Mouse (Mus musculus) spleen, postnatal 36 days (tissue): Measurements from ENCODE around the gene Rrp15.
A peak's percentile ranks its signal among the peaks of the same experiment; 100 is the strongest.

Source experiments
- DNase-seq, 2 experiments: peaks; one replicate each; pipeline ENCODE4 v3.0.0; 2022; ENCODE audit warnings: low spot score in 2 of 2, mixed read lengths in 1 of 2

The Rrp15 gene

DNA sequence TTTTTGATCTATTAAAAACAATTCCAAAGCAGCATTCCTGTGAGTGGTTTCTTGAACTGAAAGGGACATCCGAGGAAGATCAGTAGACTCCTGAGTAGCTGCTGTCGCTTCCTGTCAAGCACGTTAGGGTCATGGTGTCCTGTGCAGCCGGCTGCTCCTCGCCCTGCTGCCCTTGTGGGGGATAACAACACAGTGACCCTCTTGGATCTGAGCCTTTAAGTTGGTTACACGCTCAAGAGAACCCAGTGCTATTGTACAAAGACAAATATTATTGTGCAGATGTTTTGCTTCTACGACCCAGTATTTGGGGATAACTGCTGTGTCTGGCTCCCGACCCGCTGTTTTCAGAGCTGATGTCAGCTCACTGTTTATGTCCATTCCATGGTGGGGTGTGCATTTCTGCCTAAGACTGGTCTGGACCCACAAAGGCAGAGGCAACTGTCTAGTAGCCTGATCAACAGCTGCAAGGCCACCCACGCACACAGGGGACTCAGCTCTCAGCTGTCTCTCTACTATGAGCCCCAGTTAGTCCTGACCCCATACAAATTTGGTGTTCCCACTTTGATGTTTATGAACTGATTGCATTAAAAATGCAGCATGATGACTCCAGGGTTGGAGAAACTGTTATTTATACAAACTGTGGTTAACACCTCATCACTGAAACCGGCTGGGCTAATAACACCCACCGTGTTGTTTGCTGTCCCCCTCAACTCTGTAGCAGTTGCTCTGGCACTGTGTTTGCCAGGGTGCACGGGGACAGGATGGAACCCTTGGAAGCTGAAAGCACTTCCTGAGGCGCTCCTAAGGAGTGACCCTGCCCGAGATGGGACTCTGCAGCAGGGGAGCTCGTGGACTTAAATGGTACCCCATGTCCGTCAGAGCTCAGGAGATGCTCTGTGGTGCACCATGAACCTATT is 33.9 kb downstream of the Rrp15 start:
- no peak for DNase-seq

DNA sequence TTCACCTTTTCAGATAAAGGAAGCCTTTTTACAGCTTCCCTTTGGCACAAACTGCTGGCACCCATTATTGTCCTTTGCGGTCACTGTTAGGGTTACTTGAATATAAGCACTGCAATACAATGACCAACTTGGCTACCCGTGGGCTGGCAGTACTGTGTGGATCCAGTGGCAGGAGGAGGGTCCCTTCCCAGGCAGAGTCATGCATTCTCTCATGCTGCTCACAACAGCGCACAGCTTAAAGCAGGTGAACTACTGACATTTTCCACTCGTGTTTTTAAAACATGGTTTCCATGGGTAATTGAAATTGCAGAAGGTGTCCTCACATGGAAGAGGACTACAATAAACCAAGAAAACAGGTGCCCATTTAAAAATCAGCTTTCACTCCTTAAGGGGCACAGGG is 34.9 kb downstream of the Rrp15 start:
- DNase-seq, result no peak

DNA sequence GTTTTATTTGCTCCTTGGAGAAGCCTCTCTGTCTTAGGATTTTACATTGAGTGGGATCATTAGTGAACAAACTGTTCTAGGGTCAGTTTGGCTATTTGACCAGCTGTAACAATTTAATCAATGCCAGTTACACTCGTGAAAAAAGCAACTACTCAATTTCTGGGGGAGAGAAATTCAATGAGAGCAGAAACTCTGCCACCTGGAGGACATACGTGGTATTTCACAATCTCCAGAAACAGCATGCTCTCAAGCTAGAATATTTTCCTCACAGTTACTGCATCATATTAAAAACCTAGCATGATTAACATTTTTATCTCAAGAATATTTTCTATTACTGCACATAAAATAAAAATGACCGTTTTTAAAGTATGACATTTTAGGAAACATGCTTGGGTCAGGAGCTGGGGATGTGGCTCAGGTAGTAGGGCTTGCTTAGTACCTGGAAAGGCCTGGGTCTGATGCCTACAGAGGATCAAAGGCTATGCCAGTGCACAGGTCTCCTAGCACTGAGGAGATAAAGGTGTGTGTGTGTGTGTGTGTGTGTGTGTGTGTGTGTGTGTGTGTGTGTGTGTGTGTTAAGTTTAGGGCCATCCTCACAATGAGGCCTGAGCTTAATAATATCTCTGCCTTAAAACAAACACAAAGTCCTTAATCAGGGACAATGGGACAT is 36.2 kb downstream of the Rrp15 start:
- DNase-seq, result no peak

DNA sequence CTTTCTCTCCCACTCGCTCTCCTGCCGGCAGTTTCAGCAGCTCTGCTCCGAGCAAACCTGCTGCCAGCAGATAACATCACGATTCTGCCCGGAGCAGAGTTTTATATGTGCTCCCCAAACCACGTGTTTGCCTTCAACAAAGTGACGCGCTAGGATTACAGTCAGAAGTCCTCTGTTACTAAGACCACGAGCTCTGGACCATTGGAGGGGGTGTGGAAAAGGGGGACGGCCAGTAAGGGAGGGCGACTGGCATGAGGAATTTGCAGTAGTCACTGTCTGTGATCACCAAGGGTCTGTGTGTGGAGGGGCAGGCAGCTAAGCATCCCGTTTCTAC is 43.3 kb downstream of the Rrp15 start, which contains the start of gene Tgfb2:
Tgfb2 (minus strand) TSS at position 75 of the 334 bp plus-strand sequence.
- no peak for DNase-seq

DNA sequence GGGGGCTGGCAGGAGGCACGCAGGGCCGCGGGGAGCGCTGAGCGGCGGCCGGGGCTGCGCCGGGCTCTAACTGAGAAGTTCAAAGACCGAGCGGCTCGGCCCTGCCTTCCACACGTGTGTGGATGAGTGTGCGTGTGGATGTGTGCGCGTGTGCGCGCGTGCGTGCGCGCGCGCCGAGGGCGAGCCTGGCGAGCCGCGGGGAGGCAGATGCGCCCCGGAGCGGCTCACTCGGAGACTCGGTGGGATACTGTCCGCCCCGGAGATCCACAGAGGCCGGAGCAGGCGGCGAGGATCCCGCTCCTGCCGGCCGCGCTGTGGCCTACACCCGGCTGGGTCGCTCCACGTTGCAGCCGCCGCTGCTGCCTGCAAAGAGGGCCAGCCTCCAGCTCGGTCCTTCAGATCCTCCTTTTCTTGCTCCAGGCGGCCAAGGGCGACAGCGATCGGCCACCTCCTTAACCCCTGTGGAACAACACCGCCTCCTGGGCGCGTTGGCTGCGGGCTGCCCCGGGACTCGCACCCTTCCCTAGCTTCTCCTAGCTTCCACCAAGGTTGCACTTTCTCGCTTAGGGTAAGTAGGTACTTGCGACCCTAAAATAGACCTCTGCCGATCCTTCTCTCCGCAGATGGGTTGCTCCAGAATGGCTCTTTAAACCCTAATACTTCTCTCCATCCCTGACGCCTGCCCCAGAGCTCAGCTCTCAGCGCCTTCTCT is 43.8 kb downstream of the Rrp15 start:
- no peak for DNase-seq

DNA sequence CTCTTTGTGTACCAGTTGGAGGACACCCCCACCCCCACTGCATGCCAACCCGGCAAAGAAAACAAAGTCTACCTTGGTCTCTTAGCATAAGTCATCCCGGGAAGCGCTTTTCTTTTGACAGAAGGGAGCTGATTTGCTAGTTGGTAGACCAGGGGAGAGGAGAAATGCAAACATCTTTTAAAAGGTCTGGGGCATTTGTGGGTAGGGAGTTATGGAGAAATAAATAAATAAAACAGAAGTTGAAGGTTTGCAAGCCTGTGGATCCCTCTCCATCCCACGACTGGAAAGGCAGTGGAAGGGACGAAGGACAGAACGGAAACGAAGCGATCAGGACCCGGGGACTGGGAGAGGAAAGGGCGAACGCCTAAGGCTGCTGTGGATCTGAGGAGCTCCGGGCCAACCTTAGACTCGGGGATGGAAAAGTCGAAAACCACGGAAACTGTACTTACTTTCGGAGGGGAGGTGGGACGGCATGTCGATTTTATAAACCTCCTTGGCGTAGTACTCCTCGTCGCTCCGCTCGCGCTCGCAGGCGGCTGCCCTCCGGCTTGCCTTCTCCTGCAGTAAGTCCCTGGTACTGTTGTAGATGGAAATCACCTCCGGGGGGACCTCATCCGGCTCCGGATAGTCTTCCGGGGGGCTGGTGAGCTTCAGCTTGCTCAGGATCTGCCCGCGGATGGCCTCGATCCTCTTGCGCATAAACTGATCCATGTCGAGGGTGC is 45.0 kb downstream of the Rrp15 start:
- DNase-seq, result no peak

DNA sequence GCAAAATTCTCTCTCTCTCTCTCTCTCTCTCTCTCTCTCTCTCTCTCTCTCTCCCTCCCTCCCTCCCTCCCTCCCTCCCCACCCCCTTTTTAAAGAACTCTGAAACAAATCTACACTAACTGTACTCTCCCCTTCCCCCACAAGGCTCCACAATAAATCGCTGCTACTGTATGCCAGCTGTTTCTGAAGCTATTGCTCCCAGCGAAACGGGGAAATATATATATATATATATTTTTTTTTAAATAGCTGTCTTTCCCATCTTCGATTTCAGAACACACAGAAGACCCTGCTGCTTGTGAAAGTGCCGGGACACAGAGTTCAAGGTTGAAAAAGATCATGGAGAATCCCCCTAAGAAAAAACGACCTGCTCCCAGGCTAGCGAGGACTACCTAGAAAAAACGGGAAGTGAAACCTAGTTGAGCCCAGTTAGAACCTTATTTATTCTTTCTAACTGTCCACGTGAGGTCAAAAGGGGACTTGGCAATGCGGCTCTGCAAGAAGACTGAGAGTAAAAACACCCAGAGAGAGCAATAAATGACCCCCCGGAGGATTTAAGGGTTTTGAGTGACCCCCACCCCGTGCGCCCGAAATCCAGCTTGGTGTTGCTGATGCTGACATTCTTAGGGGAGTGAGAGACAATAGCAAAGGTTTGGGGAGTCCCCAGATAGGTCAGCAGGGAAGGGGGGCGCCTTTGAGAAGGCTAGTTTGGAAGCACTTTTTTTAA is 45.7 kb downstream of the Rrp15 start:
- peak in 1 of 2 experiments; percentile 13 for DNase-seq

DNA sequence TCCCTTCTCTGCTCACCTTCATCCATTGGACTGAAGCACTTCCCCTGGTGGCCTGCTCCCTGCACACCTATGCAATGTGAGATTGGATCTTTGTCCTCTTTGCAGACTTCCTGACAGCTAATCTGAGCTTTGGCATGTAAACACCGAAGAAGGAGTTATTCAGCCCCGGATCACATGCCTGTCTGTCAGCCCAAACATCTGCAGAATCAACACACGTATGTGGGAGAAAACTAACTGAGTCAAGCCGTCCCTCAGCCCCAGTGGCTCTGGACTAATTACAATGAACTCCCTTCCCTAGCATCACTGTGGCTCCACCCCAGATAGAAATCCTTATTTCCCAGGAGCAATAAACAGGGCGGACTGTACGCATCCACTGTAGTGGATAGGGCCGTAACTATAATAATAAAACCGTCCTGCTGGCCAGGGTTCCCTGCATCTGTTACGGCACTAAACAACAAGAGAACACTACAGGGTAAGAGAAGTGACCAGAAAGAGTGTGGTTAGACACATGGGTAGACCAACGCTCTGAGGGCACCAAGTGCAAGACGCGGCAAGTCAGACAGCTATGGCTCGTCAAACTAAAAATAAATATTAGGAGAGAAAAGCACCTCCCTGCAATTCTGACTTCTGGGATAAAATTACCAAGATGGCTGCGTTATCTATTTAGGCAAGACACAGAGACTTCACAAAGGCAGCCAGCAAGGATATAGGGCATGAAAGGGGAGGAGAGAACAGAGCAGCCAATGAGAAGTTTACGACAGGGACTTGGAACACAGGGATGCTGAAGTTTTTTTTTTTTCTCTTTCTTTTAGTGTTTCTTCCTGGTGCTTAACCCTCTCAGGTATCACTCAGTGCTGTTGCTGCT is 46.5 kb downstream of the Rrp15 start:
- DNase-seq, result no peak

DNA sequence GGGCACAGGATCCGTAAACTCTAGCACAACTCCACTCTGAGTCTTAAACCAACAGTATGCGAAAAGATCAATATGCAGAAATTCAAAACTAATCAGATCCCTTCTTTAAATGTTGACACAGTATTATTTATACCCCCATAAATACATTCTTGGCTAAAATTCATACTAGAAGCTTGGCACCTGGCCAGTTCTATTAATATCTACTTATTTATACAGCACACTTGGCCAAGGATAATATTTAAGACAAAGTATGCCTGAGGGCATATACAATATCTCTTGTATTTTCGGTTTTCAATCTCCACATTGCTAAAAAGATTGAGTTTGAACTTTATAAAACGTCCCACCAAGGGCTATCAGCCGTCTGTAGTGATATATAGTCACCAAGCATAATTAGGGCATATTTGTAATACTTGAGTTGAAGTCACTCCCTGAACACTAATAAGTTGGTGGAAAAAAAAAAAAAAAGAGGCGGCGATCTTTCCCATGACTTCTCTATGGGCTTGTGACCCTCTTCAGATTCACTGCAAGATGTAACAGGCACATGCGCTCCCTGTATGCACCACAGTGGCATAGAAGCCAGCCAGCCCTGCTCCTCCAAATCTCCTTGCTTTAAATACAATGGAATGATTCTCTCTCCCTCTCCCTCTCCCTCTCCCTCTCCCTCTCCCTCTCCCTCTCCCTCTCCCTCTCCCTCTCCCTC is 47.8 kb downstream of the Rrp15 start:
- DNase-seq, result no peak

DNA sequence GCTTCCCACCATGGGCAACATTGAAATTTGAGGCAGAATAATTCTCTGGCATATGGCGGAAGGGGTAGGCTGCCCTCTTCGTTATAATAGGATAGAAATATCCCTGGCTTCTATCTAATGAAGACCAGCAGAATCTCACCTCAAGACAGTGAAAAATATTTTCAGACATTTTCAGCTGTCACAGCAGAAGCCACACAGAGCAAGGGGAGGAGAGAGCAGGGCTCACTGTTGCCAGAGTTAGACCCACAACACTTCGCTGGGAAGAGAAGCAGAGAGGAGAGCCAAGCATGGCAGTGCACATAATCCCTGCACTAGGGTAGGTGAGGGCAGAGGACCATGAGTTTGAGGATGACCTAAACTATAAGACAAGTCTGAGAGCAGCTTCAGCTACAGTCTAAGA is 48.7 kb downstream of the Rrp15 start:
- DNase-seq, result no peak

DNA sequence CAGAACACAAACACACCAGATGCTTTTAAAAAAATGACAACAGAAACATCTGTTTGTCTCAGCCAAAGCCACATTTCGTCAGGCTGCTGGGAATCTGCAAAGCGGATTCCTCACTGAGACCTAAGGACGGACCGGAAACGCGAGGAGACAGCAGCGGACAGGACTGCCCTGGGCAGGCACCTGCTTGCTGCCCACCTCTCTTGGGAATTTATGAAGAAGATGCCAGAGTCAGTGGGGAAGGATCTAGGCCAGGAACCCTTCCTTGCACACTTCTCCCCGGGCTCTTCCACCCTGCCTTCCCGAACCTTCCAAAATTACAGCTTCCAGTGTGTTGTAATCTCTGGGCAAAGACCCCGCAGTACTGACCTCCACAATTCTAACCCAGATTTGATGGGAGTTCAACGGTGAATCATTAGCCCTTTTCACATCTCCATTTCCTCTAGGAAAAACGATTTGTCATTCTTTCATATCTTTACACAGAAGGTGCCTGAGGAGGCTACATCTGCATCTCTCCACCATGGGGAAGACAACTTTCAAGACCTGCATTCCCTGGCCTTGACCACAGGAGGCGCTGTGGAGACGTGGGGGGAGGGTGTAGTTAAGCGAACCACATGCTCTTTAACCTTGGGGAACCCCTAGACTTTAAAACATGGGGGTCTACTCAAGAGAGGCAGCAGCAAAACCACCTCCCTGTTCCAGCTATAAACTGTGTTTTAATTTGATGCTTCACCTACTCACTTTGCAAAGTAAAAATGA is 50.4 kb downstream of the Rrp15 start:
- no peak for DNase-seq

DNA sequence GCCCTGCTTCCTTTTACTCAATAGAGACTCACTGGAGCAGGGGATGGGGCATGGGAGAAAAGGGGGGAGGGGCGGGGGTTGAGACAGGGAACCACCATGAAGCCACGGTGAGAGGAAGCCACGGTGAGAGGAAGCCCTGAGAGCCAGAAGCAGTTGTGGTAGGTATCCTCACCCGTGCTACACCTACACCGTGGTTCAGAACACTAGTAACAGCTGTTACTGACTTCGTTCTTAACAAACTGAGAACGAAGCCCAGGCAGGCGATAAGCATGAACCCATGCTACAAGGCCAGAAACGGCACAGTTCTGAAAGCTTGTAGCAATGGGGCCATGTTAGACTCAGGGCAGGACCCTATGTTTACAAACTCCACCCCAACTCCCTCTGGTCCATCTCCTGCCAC is 52.9 kb downstream of the Rrp15 start:
- no peak for DNase-seq

DNA sequence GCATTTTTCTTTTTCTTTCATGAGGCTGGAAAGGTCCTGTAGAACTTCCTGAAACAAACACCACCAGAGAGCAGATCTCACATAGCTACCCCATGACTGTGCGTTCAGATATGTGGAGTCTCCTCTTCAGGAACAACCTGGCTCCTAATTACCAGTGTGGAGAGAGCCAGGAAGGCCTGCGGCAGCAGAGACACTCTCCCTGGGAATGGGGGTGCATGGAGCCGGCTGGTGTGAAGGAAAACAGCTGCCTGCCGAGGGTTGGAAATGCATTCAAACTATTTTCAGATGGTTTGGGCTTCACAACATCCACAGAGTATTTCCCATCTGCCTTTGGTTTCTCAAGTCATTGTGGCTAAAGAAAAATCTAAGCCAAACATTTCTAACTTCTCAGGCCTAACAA is 53.8 kb downstream of the Rrp15 start:
- DNase-seq, result no peak

DNA sequence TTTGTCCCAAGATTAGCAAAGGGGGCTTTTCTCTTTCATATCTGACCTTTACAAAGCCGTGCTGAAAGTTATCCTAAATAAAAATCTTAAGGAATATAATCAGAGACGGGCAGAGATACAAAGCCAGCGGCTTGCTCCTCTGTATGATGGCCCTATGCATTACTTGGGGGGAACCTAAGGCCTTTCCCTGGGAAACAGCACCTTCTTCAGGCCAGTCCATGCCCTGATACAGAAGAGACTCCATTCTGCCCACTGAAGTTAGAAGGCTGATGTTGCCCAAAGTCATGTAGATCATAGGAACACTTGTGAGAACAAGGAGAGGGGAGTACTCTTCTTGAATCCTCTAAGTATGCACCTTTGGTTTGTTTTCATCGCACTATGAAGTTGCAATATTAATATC is 56.8 kb downstream of the Rrp15 start:
- no peak for DNase-seq

DNA sequence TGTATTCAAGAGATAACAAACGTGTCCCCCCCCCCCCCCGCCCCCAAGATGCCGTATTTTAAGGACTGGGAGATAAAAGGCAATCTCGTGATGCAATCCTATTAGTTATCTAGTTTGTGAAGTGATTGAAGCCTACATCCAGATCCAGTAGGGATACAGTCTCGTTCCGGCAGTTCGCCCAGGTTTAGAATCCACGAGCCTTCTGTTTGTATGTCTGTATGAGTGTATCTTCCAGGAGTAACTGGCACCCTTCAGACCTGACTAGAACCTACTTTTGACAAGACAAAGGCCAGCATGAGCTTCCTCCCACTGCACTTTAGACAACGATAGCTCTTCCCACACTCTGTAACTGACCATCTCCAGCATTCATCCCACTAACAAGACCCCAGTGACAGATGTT is 57.5 kb downstream of the Rrp15 start:
- no peak for DNase-seq

DNA sequence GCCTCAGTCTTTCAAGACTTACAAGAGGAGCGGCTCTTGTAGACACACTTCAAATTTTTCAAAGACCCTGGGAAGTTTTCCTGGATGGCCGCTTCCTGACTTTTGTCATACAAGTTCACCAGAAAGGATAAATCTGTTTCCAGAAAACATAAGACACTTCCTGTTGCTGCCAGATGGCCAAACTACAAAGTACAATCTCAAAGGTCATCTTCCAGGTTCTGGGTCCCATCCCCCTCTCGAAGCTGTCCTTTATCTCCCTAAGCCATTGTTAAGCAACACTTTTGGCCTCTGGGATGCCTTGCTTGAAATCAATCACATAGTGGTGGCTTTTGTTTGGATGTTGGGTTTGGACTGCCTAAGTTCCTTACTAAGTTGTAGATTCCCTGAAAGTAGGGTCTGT is 65.1 kb downstream of the Rrp15 start:
- no peak for DNase-seq

DNA sequence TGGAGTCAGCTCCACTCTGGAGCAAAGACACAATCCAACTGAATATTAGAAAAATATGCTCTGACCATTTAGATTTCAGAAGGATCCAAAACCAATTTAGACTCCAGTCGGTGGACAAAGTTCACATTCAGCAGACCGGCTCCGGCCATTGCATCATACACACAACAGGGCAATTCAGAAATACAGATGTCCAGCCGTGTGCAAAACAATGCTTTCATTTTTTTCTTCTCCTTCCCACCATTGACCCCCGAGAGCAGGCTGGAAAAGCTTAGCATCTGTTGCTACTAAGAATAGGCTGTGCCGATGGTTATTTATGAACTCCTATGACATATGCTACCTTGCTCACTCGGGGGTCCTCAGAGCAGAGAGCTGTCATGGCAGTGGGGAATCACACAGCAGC is 66.6 kb downstream of the Rrp15 start:
- DNase-seq, result no peak

DNA sequence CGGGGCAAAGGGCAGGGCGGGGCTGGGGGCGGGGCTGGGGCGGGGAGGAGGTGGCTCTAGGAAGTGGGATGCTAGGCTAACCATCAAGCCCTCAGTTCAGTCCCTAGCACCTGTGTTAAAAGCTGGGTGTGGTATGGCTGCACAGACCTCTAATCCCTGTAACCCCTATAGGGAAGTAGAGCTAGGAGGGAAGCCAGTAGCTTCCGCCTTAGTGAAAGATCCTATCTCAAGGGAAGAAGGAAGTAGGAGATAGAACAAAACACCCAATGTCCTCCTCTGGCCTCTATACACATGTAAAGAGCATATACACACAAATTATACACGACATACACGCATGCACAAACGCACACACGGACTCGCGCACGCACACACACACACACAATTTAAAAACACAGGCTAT is 71.5 kb downstream of the Rrp15 start:
- DNase-seq, result no peak

DNA sequence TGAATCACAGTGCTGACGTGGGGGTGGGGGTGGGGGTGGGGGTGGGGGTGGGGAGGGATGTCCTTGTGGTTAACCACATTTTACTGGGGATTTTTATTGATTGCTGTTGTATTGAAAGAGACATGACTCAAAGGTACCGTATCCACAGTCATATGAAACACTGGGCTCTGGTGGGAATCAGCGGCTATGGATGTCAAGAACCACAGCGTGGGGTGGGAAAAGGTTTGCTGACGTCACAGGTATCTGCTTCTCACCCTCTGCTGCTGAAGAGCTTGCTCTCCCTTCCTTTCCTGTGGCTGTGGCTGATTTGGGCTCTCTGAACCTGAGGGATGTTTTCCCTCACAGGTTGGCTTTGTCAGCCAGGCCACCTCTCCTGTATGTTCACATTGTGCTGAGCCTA is 73.0 kb downstream of the Rrp15 start:
- no peak for DNase-seq
